Mouse (Mus musculus) hindbrain, postnatal 0 days (tissue): Measurements from ENCODE around the gene Cep57l1. TPM values are rescaled to one million over a fixed set of nuclear protein-coding genes. Genes with fewer than 3 reads are reported as not detected.

Experiments used
- ATAC-seq: fragments of 200-750 bp; cut with Nextera tagmentation; 2 replicates; pipeline ENCODE4 v1.8.0; 2017; ENCODE audit warnings: mild to moderate bottlenecking, moderate TSS enrichment, moderate library complexity
- DNase-seq: peaks from one replicate; pipeline ENCODE4 v3.0.0-alpha.2; 2015; ENCODE audit warnings: low spot score
- H3K27ac ChIP-seq: fragments of 300-500 bp; sonication (generic); 2 replicates; pipeline ENCODE4 v1.5.1; 2014; ENCODE audit warnings: mild to moderate bottlenecking
- H3K27me3 ChIP-seq: fragments of 300-500 bp; sonication (generic); 2 replicates; pipeline ENCODE4 v1.6.1; 2014; ENCODE audit warnings: low read length, mixed read lengths; ENCODE audit not compliant: insufficient read depth
- H3K36me3 ChIP-seq: fragments of 300-500 bp; sonication (generic); 2 replicates; pipeline ENCODE4 v1.6.1; 2014; ENCODE audit warnings: low read length, mixed read lengths; ENCODE audit not compliant: insufficient read depth
- H3K4me1 ChIP-seq: fragments of 300-500 bp; sonication (generic); 2 replicates; pipeline ENCODE4 v1.6.1; 2014; ENCODE audit warnings: antibody characterized with exemption, low read length, mixed read lengths; ENCODE audit not compliant: insufficient read depth
- H3K4me2 ChIP-seq: fragments of 300-500 bp; sonication (generic); 2 replicates; pipeline ENCODE4 v1.6.1; 2014; ENCODE audit warnings: low read depth, mild to moderate bottlenecking, low read length, moderate library complexity, mixed read lengths
- H3K4me3 ChIP-seq: fragments of 300-500 bp; sonication (generic); 2 replicates; pipeline ENCODE4 v1.5.1; 2014; ENCODE audit warnings: low read length
- H3K9ac ChIP-seq: fragments of 300-500 bp; sonication (generic); replicated peaks from 2 replicates; pipeline ENCODE4 v1.6.1; 2014; ENCODE audit warnings: mild to moderate bottlenecking, low read length, moderate library complexity, mixed read lengths
- H3K9me3 ChIP-seq: fragments of 300-500 bp; sonication (generic); 2 replicates; pipeline ENCODE4 v1.6.1; 2016; ENCODE audit warnings: low read length, mixed read lengths
- CTCF ChIP-seq: IDR thresholded peaks from 2 replicates; pipeline ENCODE4 v1.5.1; 2016; ENCODE audit warnings: antibody characterized with exemption, control low read depth, low read depth
- WGBS: fragments of 180-500 bp; shearing (Covaris S2); extraction: QIAGEN DNeasy Blood & Tissue Kit; methylation state at CpG from one replicate; pipeline ENCODE4 v1.1.7; 2014; 5-methylcytosine and 5-hydroxymethylcytosine counted together
- polyA plus RNA-seq: library from polyadenylated mRNA; unstranded; fragments of >200 nt; fragmentation: Nextera tagmentation; extraction: Ambion mirVana; gene quantifications from 2 replicates; pipeline ENCODE4 v1.2.1, GENCODE M21; 2015
- total RNA-seq: library from RNA; depleted of rRNA; stranded (reverse); fragments of >200 nt; gene quantifications from 2 replicates; pipeline ENCODE4 v1.2.3, GENCODE M21; 2014; rRNA removed

The Cep57l1 gene
- total RNA-seq (5.8 and 11.6 TPM in 2 replicates), polyA plus RNA-seq (8.0 and 10.3 TPM in 2 replicates)

- DNase-seq, result peak; percentile 96
- H3K9ac ChIP-seq, result peak within 1 kb of the TSS; percentile 64
- H3K4me1 ChIP-seq, result peaks cover 20% of the 10 kb centered on the region
- H3K4me2 ChIP-seq, result peak within 1 kb of the TSS; percentile 90
- H3K27me3 ChIP-seq, result no peaks in the 10 kb centered on the region
- H3K9me3 ChIP-seq, result no peaks in the 10 kb centered on the region
- H3K36me3 ChIP-seq, result no peaks in the 10 kb centered on the region
- H3K27ac ChIP-seq, result peak within 1 kb of the TSS; percentile 84
- TF ChIP-seq CTCF, result peak; percentile 30; the same call in 1 of the 2 replicates
- under 1% methylated on average over 67 of the region's 69 CpGs for WGBS
- peak within 1 kb of the TSS; percentile 57 for H3K4me3 ChIP-seq
- ATAC-seq, result peak; percentile 97
Measured at GRCm38 (mm10) chr10:41809771-41810563, at the start of gene Cep57l1, which contains the start of gene Sesn1. TSS of gene Cep57l1 (minus strand) at chr10:41809871. TSS of gene Sesn1 (plus strand) at chr10:41809935.

- Histone ChIP-seq H3K4me2 (no peak overlapping the region), H3K4me3 (no peak overlapping the region), H3K9me3 (no peaks in the 10 kb centered on the region), H3K9ac (no peak overlapping the region), H3K27me3 (no peaks in the 10 kb centered on the region), H3K4me1 (no peaks in the 10 kb centered on the region), H3K27ac (no peak overlapping the region), H3K36me3 (no peaks in the 10 kb centered on the region)
- TF ChIP-seq CTCF, result no peak
- no peak for ATAC-seq
- 88% methylated on average over 2 of the region's 2 CpGs for WGBS
- DNase-seq, result no peak
Measured at GRCm38 (mm10) chr10:41848721-41849120, 39.0 kb upstream of the Cep57l1 start.

GRCm38 (mm10) chr10:41847737-41848136 lies 38.1 kb upstream of the Cep57l1 start:
- H3K9ac ChIP-seq, result no peak overlapping the region
- H3K27ac ChIP-seq, result no peak overlapping the region
- no peaks in the 10 kb centered on the region for H3K9me3 ChIP-seq
- DNase-seq (no peak), ATAC-seq (no peak)
- no peak overlapping the region for H3K4me3 ChIP-seq
- H3K36me3 ChIP-seq, result no peaks in the 10 kb centered on the region
- H3K4me2 ChIP-seq, result no peak overlapping the region
- WGBS, result 97% methylated on average over 8 of the region's 8 CpGs
- no peaks in the 10 kb centered on the region for H3K4me1 ChIP-seq
- no peaks in the 10 kb centered on the region for H3K27me3 ChIP-seq
- no peak for TF ChIP-seq CTCF

- no peaks in the 10 kb centered on the region for H3K27me3 ChIP-seq
- no peaks in the 10 kb centered on the region for H3K9me3 ChIP-seq
- H3K4me1 ChIP-seq, result no peaks in the 10 kb centered on the region
- no peak for TF ChIP-seq CTCF
- WGBS, result 84% methylated on average over 4 of the region's 4 CpGs
- no peak overlapping the region for H3K27ac ChIP-seq
- no peaks in the 10 kb centered on the region for H3K36me3 ChIP-seq
- DNase-seq (no peak), ATAC-seq (no peak)
- H3K9ac ChIP-seq, result no peak overlapping the region
- no peak overlapping the region for H3K4me3 ChIP-seq
- no peak overlapping the region for H3K4me2 ChIP-seq
Measured at GRCm38 (mm10) chr10:41838911-41839310, 29.2 kb upstream of the Cep57l1 start.

GRCm38 (mm10) chr10:41834131-41834530 lies 24.5 kb upstream of the Cep57l1 start:
- H3K4me3 ChIP-seq, result no peak overlapping the region
- ATAC-seq, result no peak
- H3K4me1 ChIP-seq, result no peaks in the 10 kb centered on the region
- no peaks in the 10 kb centered on the region for H3K27me3 ChIP-seq
- DNase-seq, result no peak
- WGBS, result 87% methylated on average over 2 of the region's 2 CpGs
- H3K4me2 ChIP-seq, result no peak overlapping the region
- no peak for TF ChIP-seq CTCF
- no peaks in the 10 kb centered on the region for H3K9me3 ChIP-seq
- no peak overlapping the region for H3K9ac ChIP-seq
- no peak overlapping the region for H3K27ac ChIP-seq
- H3K36me3 ChIP-seq, result no peaks in the 10 kb centered on the region

GRCm38 (mm10) chr10:41832191-41832590 lies 22.5 kb upstream of the Cep57l1 start:
- Histone ChIP-seq H3K9me3 (no peaks in the 10 kb centered on the region), H3K36me3 (no peaks in the 10 kb centered on the region), H3K4me3 (no peak overlapping the region), H3K27ac (no peak overlapping the region), H3K27me3 (no peaks in the 10 kb centered on the region), H3K9ac (no peak overlapping the region), H3K4me2 (no peak overlapping the region), H3K4me1 (no peaks in the 10 kb centered on the region)
- ATAC-seq, result no peak
- TF ChIP-seq CTCF, result no peak
- DNase-seq, result peak; percentile 17
- 64% methylated on average over 6 of the region's 6 CpGs for WGBS
